Mouse (Mus musculus) liver, embryonic 14.5 days (tissue): Measurements from ENCODE around the gene Fgfr2.

Experiments
- CTCF ChIP-seq: IDR thresholded peaks from 2 replicates; pipeline ENCODE4 v1.5.1; 2016; ENCODE audit warnings: antibody characterized with exemption, low read depth, control low read depth
- EP300 ChIP-seq: IDR thresholded peaks from 2 replicates; pipeline ENCODE4 v1.6.1; 2016; ENCODE audit warnings: antibody characterized with exemption, low read depth

GRCm38 (mm10) chr7:132989839-132990238, 133.3 kb downstream of the Fgfr2 start:
- no peak for TF ChIP-seq CTCF
- no peak for TF ChIP-seq EP300
